15 mouse cellular contexts compared by ENCODE assay signal in genomic region chr1:126917872-126918271, GRCm38 (mm10).
DNase-seq lines count a peak whose midpoint lies in the region; ATAC-seq and TF ChIP-seq lines count a peak whose summit lies in the region.
"Had no signal": no experiment of that assay in that cellular context is flagged by ENCODE, and none has a peak within 500 bp of the region (broad histone marks: within the 10 kb centered on the region; RNA-seq: fewer than 3 reads in every experiment).

No protein-coding gene starts in this region.

- peak; percentile 9 for DNase-seq in cerebellum, adult 11-12 months
- DNase-seq in cerebellum, adult 9-10 months: no peak
- DNase-seq in left cerebral cortex, postnatal 4 days: peak; percentile 24
- DNase-seq in left cerebral cortex, adult 2 months (ENCODE audit: extremely low spot score in 1 of 2, low spot score in 2 of 2): no peak
- DNase-seq in testis, postnatal 10 days (ENCODE audit: low spot score): no peak
- DNase-seq in ovary, postnatal 14 days (ENCODE audit: low spot score): no peak
- DNase-seq: adrenal gland, postnatal 36 days; heart, adult 18-20 months; kidney, adult 8-10 months; thymus, postnatal 4 days had no signal

- no peak overlapping the region for H3K4me3 ChIP-seq in left cerebral cortex, adult 2 months
- no peak overlapping the region for H3K4me3 ChIP-seq in testis, adult 2 months (ENCODE audit: control insufficient read depth, low read depth, low read length)
- H3K4me3 ChIP-seq: embryonic facial prominence, embryonic 15.5 days; heart, embryonic 15.5 days; stomach, embryonic 15.5 days had no signal

- no peak for TF ChIP-seq POLR2A in testis, adult 2 months (IDR thresholded peaks at IDR 0.05; ENCODE audit: control insufficient read depth, low read depth, low read length)

- no peaks in the 10 kb centered on the region for H3K4me1 ChIP-seq in testis, adult 2 months (ENCODE audit: control insufficient read depth, insufficient read depth, low read length)
- H3K4me1 ChIP-seq: embryonic facial prominence, embryonic 15.5 days; stomach, embryonic 15.5 days had no signal

- no peaks in the 10 kb centered on the region for H3K27me3 ChIP-seq in testis, adult 2 months (ENCODE audit: control insufficient read depth, insufficient read depth, low read length)
- H3K27me3 ChIP-seq: embryonic facial prominence, embryonic 15.5 days; heart, embryonic 15.5 days; stomach, embryonic 15.5 days had no signal

- no peak overlapping the region for H3K27ac ChIP-seq in left cerebral cortex, adult 2 months
- 0 out of 2 replicates have a peak overlapping the region, but pooled peaks have one; percentile 29 for H3K27ac ChIP-seq in testis, adult 2 months (ENCODE audit: control insufficient read depth, insufficient read depth, low read depth, low read length)
- H3K27ac ChIP-seq: embryonic facial prominence, embryonic 15.5 days; heart, embryonic 15.5 days; stomach, embryonic 15.5 days had no signal

- no peak for ATAC-seq in megakaryocyte progenitor cell, adult 5-6 weeks (replicated peaks; ENCODE audit: poor library complexity)

- intact Hi-C loops in left cerebral cortex, postnatal 4 days (cut with DNase I): no loop called here
- intact Hi-C loops in left cerebral cortex, adult 2 months (cut with DNase I): no loop called here

- no peaks in the 10 kb centered on the region for H3K36me3 ChIP-seq in testis, adult 2 months (ENCODE audit: control insufficient read depth, insufficient read depth, low read length)
- H3K36me3 ChIP-seq: embryonic facial prominence, embryonic 15.5 days; heart, embryonic 15.5 days; stomach, embryonic 15.5 days had no signal

- no peak for TF ChIP-seq CTCF in left cerebral cortex, adult 2 months (IDR thresholded peaks at IDR 0.05)
- no peak for TF ChIP-seq CTCF in testis, adult 2 months (IDR thresholded peaks at IDR 0.05; ENCODE audit: control insufficient read depth, insufficient read depth, insufficient replicate concordance, low read depth, low read length)

Comparison
In these comparisons a context has a peak if more than half of its experiments do, and no peak if none do; other contexts are left out.
1. DNase-seq: peak in cerebellum, adult 11-12 months (single experiment) and left cerebral cortex, postnatal 4 days (single experiment); none in cerebellum, adult 9-10 months (single experiment), left cerebral cortex, adult 2 months (0 of 2), testis, postnatal 10 days (single experiment) and ovary, postnatal 14 days (single experiment).